Mouse (Mus musculus) gastrocnemius, postnatal 14 days (tissue): Measurements from ENCODE around the gene Arl6ip4. TPM values are rescaled to one million over a fixed set of nuclear protein-coding genes. Genes with fewer than 3 reads are reported as not detected.

Experiments
- DNase-seq: peaks from one replicate; pipeline ENCODE4 v3.0.0; 2021; ENCODE audit warnings: mixed read lengths
- intact Hi-C: fragments of 180-260 bp; cut with DNase I; formaldehyde crosslinking; loops from one replicate; pipeline ENCODE4 v1.15.1; 2025; ENCODE audit warnings: low total_unique reads
- total RNA-seq, 2 experiments: library from RNA; stranded (reverse); gene quantifications; 2 replicates each; pipeline ENCODE4 v1.2.3; 2021

Gene Arl6ip4
- total RNA-seq, 2 experiments from 2014 or later = 42.8 to 46.5 TPM

- no peak for DNase-seq
- intact Hi-C loops = no loop called here
Measured at GRCm38 (mm10) chr5:124125093-124125492, 9.2 kb downstream of the Arl6ip4 start.

DNA sequence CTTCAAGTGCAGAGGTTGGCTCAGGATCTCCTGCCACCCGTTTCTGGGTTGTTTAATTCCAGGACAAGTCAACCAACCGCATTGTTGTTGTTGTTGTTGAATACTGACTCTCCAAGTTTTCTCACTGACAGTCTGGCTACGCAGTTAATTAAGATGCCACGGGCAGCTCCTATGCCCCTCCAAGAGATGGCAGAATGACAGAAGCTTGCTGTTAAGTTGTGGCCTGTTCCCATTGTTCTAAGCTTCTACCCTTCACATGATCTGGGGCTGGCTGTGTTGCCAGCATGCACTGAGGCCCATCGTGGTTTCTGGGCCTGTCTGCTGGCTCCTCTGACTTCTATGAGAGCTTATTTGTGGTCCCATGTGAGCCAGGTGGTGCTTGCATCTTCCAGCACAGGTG, 18.4 kb downstream of the Arl6ip4 start:
- intact Hi-C loops = loop anchor here (10.0 kb wide), 1 partner anchor 251 kb away; no protein-coding TSS in a partner anchor
- DNase-seq = no peak

- intact Hi-C loops = loop anchor here (10.0 kb wide), 1 partner anchor 247 kb away; no protein-coding TSS in a partner anchor
Measured at GRCm38 (mm10) chr5:124138066-124138465, 22.2 kb downstream of the Arl6ip4 start.

DNA sequence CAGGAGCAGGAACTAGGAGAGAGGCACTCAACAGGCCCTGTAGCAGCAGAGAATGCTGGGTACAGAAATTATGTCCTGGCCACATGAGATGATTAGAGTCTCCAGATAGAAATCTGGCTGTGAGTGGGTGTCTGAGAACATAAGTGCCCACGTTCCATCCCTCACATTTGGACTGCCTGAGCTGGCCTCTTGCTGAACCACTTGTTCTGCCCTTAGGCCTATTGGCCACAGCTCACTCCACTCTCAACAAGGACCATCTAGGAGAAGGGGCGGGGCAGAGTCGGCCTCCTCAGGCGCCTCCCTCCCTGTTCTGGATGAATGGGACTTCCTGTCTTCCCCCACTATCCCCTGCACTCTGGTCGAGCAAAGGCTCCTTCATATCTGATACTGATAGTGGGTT, 33.1 kb downstream of the Arl6ip4 start:
- no peak for DNase-seq
- intact Hi-C loops = no loop called here

More at GRCm38 (mm10) chr5:124138066-124138465, 22.2 kb downstream of the Arl6ip4 start:
- DNase-seq = no peak

DNA sequence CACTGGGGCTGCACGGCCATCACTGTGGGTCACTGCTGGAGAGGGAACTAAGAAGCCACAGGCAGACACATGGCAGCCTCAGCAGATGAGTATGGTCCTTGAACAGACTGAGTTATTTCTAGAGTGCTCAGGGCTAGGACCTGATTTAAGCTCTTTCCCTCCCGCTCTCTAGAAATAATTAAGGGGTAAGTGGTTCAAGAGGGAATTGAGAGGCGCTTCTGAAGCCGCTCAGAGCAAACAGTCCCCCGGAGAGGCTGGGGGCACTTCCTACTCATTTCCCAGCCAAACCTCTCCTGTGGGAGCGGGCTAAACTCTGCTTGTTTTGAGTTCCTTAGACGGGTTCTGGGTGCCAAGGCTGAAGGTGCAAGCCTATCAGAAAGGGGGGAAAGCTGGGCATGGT, 35.0 kb downstream of the Arl6ip4 start:
- DNase-seq = no peak
- intact Hi-C loops = no loop called here

- no peak for DNase-seq
- intact Hi-C loops = no loop called here
Measured at GRCm38 (mm10) chr5:124152734-124153133, 36.8 kb downstream of the Arl6ip4 start.

- intact Hi-C loops = no loop called here
- no peak for DNase-seq
Measured at GRCm38 (mm10) chr5:124155943-124156342, 40.1 kb downstream of the Arl6ip4 start.

GRCm38 (mm10) chr5:124158305-124158704, 42.4 kb downstream of the Arl6ip4 start:
- intact Hi-C loops = no loop called here
- DNase-seq = no peak

DNA sequence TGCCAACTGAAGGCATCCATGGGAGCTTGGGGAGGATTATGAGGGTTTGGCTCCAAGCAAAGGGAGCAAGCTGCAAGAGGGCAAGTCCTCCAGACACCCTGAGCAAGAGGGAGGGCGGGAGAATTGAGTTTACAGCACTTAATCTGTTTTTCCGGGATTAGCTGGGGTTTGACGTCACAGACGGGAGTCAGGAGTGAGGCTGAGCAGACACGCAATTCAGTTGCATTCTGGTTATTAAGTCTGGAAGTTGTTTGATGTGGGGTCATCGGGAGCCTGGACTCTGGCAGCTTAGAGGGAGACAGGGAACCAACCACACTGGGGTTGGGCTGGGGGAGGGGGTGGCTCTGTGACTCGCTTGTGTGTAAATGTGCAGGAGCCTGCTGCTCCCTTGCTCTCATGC, 43.6 kb downstream of the Arl6ip4 start:
- no peak for DNase-seq
- intact Hi-C loops = no loop called here

DNA sequence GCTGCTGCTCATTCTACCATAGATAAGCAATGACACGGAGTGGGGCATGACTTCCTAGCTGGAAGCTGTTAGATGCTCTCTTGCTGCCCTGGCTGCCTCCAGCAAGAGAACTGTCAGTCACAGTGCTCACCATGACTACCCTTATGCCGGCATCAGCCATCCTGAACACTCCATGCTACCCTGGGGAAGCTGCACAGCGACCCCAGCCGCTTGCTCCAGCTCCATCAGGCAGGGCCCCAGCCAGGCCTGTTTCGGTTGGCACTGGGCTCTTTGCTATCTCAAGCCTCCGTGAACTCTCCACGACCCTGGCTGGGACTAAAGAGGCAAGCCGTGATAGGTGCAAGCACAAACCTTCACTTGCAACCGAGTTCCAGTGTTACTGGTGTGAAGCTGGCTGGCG, 45.9 kb downstream of the Arl6ip4 start:
- no peak for DNase-seq
- intact Hi-C loops = loop anchor here (5.0 kb wide), 2 partner anchors 90 to 120 kb away; no protein-coding TSS in a partner anchor

DNA sequence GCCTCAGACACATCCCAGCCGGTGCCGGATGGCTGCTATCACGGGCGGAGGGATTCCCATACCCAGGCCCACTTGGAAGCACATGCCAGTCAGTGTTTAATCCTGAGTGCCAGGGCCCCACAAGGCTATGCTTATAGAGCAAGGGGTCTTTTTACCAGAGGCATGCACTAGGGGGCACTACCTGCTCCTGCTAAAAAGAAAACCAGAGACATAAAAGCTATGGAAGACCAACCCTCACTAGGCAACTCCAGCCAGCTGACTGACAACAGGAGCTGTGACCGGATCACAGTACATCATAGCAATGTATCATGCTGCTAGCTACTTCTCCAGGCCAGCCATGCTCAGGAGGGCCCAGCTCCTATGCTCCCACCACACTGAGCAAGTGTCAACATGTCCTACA, 46.7 kb downstream of the Arl6ip4 start:
- intact Hi-C loops = loop anchor here (5.0 kb wide), 2 partner anchors 90 to 120 kb away; no protein-coding TSS in a partner anchor
- DNase-seq = peak; percentile 58

DNA sequence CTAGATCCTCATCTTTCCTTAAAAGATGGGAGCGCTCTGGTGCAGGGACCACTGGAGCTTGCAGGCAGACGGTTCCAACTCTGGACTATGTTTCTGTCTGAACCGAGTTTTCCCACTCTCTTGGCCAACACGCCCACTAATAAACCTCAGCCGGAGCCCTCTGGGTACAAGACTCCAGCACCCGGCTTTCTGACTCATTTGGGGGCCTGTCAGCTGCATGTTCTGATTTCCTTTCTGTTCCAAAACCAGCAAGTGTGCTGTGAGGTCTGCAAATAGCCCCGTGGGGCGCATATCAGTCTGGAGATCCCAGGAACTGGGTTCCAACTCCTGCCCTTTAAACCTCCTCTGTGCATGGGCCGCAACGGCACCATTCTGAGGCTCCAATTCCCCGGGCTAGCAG, 47.6 kb downstream of the Arl6ip4 start:
- intact Hi-C loops = loop anchor here (5.0 kb wide), 2 partner anchors 89 to 119 kb away; no protein-coding TSS in a partner anchor
- no peak for DNase-seq

DNA sequence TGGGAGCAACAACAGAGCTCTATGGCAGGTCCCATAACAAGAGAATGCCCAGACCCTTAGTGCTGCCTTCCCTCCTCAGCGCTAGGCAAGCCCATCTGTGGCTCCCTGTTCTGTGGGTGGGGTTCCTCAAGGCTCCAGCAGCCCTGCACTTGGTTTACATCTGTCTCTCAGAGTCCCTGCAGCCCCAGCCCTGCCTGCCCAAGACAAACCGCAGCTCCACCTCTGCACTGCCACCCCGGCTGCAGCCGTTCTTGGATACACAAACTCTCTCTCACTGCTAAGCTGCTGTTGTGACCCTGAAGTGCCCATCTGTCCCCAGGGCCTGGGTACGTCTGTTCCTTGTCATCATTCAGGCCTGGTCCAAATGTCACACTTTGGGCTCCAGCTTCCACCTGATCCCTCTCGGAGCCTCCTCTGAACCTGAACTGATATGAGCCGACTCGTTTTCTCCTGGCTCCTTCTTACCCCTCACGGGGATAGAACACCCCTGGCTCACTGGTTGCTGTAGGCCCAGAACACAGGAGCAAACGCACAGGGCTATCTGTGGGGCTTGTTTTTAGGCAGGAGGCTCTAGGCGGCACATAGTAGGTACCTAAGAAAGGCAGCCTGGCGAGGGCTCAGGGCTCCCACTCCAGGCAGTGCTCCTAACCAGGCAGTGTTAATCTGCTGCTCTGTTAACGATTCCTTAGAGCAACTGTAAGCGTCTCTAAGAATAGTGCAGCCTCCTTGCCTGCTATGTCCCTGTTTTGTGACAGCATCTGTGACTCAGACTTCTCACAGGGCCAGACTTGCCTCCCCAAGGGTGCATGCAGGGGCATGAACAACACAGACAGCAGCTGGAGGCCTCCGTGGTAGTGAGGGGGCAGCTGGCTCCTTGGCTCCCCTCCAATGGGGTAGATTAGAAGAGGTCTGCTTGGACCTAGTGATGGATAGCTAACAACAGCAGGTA, 50.0 kb downstream of the Arl6ip4 start:
- DNase-seq = no peak
- intact Hi-C loops = no loop called here

DNA sequence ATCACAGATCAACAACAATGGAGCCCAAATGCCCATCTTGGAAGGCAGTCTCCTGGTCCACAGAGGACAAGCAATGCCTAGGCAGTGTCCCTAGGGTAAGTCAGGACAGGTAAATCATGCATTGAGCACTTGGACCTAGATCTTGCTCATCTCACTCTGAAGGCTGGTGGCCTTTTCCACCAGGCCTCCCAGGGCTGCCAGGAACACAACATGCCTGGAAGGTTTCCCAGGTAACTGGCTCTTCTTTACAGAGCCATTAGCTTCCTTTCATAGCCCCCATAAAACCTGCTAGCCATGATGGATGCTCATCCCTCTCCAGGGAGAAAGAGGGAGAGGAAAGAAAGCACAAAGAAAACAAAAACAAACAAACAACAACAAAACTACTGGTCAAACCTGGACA, 50.9 kb downstream of the Arl6ip4 start:
- no peak for DNase-seq
- intact Hi-C loops = no loop called here

DNA sequence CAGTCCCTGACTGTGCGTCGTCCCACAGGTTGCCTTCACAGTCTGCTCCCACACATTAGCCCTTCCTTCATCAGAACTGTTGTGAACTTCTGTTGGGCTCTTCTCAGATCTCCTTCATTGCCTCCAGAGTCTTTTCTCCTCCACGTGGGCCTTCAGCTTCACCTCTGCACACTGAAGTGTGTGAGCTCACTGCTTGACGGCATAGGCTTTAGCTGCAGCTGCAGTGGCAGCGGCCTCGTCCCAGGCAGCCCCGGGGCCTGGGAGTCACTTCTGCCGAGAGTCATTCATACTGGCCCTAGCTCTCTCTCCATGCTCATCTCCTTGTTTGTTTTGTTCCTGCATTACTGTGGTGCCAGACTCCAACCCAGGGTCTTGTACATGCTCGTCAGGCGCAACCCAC, 51.7 kb downstream of the Arl6ip4 start:
- no peak for DNase-seq
- intact Hi-C loops = no loop called here

Other genes starting within 250 kb of the Arl6ip4 start
- gene Hcar1, start 236.1 kb upstream of the Arl6ip4 start, total RNA-seq = under 1 TPM; 0.11 to 0.31 TPM
- 10 to 100 TPM; 45.4 to 55.2 TPM for gene Denr, start 208.9 kb upstream of the Arl6ip4 start, total RNA-seq
- under 1 TPM in 1 of 2 experiments, not detected in 1; 0.72 TPM for gene Gm43518, start 188.7 kb upstream of the Arl6ip4 start, total RNA-seq
- 1 to 10 TPM; 1.2 TPM for gene Ccdc62, start 185.4 kb upstream of the Arl6ip4 start, total RNA-seq
- gene Hip1r, start 142.5 kb upstream of the Arl6ip4 start, total RNA-seq = 10 to 100 TPM in 1 of 2 experiments, 1 to 10 TPM in 1; 7.2 to 11.1 TPM
- 1 to 10 TPM; 6.3 to 7.8 TPM for gene Vps37b, start 83.8 kb upstream of the Arl6ip4 start, total RNA-seq
- 1 to 10 TPM; 5.7 TPM for gene Abcb9, start 20.3 kb upstream of the Arl6ip4 start, total RNA-seq
- gene Ogfod2, start 3.8 kb upstream of the Arl6ip4 start, total RNA-seq = 1 to 10 TPM; 6.8 to 8.8 TPM
- 10 to 100 TPM; 18.4 to 19.0 TPM for gene Pitpnm2, start 133.7 kb downstream of the Arl6ip4 start, total RNA-seq
- 1 to 10 TPM; 2.6 to 2.9 TPM for gene Mphosph9, start 211.9 kb downstream of the Arl6ip4 start, total RNA-seq
- gene 2810006K23Rik, start 212.0 kb downstream of the Arl6ip4 start, total RNA-seq = 1 to 10 TPM; 6.9 to 8.6 TPM
- gene Cdk2ap1, start 247.0 kb downstream of the Arl6ip4 start, total RNA-seq = 100 to 1,000 TPM in 1 of 2 experiments, 10 to 100 TPM in 1; 99.5 to 128 TPM